In genomic region chr9:15064176-15064575, GRCm38 (mm10) we compare ENCODE assay signal across 33 mouse cellular contexts. TPM values are rescaled to one million over a fixed set of nuclear protein-coding genes. Genes with fewer than 3 reads are reported as not detected.
A peak's percentile ranks its signal among the peaks of the same experiment; 100 is the strongest.
DNase-seq lines count a peak whose midpoint lies in the region; ATAC-seq and TF ChIP-seq lines count a peak whose summit lies in the region.
"Had no signal": no experiment of that assay in that cellular context is flagged by ENCODE, and none has a peak within 500 bp of the region (broad histone marks: within the 10 kb centered on the region; RNA-seq: fewer than 3 reads in every experiment).

No protein-coding gene starts in this region.

- DNase-seq in CD4-positive, CD25-positive, alpha-beta regulatory T cell, adult 2 months (ENCODE audit: low read depth, low spot score): peak; percentile 51
- peak; percentile 30 for DNase-seq in stomach, postnatal 0 days (ENCODE audit: low spot score)
- DNase-seq in c-Kit-positive CD71-positive TER-119-positive erythroid progenitor cells, embryonic 14.5 days (ENCODE audit: low spot score): no peak
- no peak for DNase-seq in heart, adult 18-20 months
- DNase-seq: adrenal gland, adult 2 months; cerebellum, adult 11-12 months; cerebellum, postnatal 10 days; forebrain, postnatal 0 days; gastrocnemius, postnatal 14 days; heart, adult 11 months; heart, postnatal 36 days; kidney, adult 9 months; kidney, postnatal 14 days; lung, adult 18-20 months; lung, postnatal 10 days; right cerebral cortex, postnatal 25 days; thymus, postnatal 36 days had no signal

- no peaks in the 10 kb centered on the region for H3K9me3 ChIP-seq in intestine, postnatal 0 days (ENCODE audit: control insufficient read depth)
- H3K9me3 ChIP-seq in stomach, postnatal 0 days (ENCODE audit: control insufficient read depth, low read length): no peaks in the 10 kb centered on the region
- H3K9me3 ChIP-seq in heart, embryonic 12.5 days (replicated peaks): no peaks in the 10 kb centered on the region
- H3K9me3 ChIP-seq: embryonic facial prominence, embryonic 12.5 days; G1E; limb, embryonic 12.5 days; midbrain, embryonic 12.5 days had no signal

- no peak for TF ChIP-seq EP300 in stomach, postnatal 0 days (optimal IDR thresholded peaks at IDR 0.05)

- no peaks in the 10 kb centered on the region for H3K36me3 ChIP-seq in intestine, postnatal 0 days (ENCODE audit: control insufficient read depth, insufficient read depth)
- no peaks in the 10 kb centered on the region for H3K36me3 ChIP-seq in stomach, postnatal 0 days (ENCODE audit: control insufficient read depth, insufficient read depth, low read length)
- H3K36me3 ChIP-seq in heart, embryonic 12.5 days: no peaks in the 10 kb centered on the region
- H3K36me3 ChIP-seq: embryonic facial prominence, embryonic 12.5 days; G1E; limb, embryonic 12.5 days; midbrain, embryonic 12.5 days had no signal

- no peak for TF ChIP-seq CTCF in intestine, postnatal 0 days (IDR thresholded peaks at IDR 0.05; ENCODE audit: low read depth)
- TF ChIP-seq CTCF in stomach, postnatal 0 days (IDR thresholded peaks at IDR 0.05; ENCODE audit: low read depth): no peak

- no peak overlapping the region for H3K9ac ChIP-seq in intestine, postnatal 0 days (ENCODE audit: low read depth, low read length)
- H3K9ac ChIP-seq in stomach, postnatal 0 days (ENCODE audit: low read length): no peak overlapping the region
- H3K9ac ChIP-seq in heart, embryonic 12.5 days: no peak overlapping the region
- H3K9ac ChIP-seq: embryonic facial prominence, embryonic 12.5 days; forebrain, postnatal 0 days; limb, embryonic 12.5 days; midbrain, embryonic 12.5 days had no signal

- H3K4me1 ChIP-seq in intestine, postnatal 0 days (replicated peaks; ENCODE audit: control insufficient read depth, insufficient read depth, low read length): no peaks in the 10 kb centered on the region
- H3K4me1 ChIP-seq in stomach, postnatal 0 days (replicated peaks; ENCODE audit: control insufficient read depth, insufficient read depth): no peaks in the 10 kb centered on the region
- peaks cover 14% of the 10 kb centered on the region for H3K4me1 ChIP-seq in heart, embryonic 12.5 days (replicated peaks)
- H3K4me1 ChIP-seq: embryonic facial prominence, embryonic 12.5 days; limb, embryonic 12.5 days; midbrain, embryonic 12.5 days had no signal

- no peak overlapping the region for H3K4me2 ChIP-seq in intestine, postnatal 0 days (replicated peaks; ENCODE audit: low read depth)
- no peak overlapping the region for H3K4me2 ChIP-seq in stomach, postnatal 0 days (replicated peaks; ENCODE audit: low read depth)
- no peak overlapping the region for H3K4me2 ChIP-seq in heart, embryonic 12.5 days
- H3K4me2 ChIP-seq: embryonic facial prominence, embryonic 12.5 days; limb, embryonic 12.5 days; midbrain, embryonic 12.5 days had no signal

- 0% methylated on average over 1 of the region's 1 CpGs for WGBS in intestine, postnatal 0 days
- WGBS in stomach, postnatal 0 days: 0% methylated on average over 1 of the region's 1 CpGs
- WGBS in heart, embryonic 12.5 days: 7% methylated on average over 1 of the region's 1 CpGs

- no peaks in the 10 kb centered on the region for H3K27me3 ChIP-seq in intestine, postnatal 0 days (replicated peaks; ENCODE audit: control insufficient read depth, insufficient read depth, low read length)
- H3K27me3 ChIP-seq in stomach, postnatal 0 days (ENCODE audit: control insufficient read depth, insufficient read depth, low read length): no peaks in the 10 kb centered on the region
- no peaks in the 10 kb centered on the region for H3K27me3 ChIP-seq in heart, embryonic 12.5 days (replicated peaks)
- H3K27me3 ChIP-seq: embryonic facial prominence, embryonic 12.5 days; limb, embryonic 12.5 days; midbrain, embryonic 12.5 days had no signal

- ATAC-seq in activated CD4-positive, CD25-positive, alpha-beta regulatory T cell, adult 4 months: peak; percentile 84
- ATAC-seq in intestine, postnatal 0 days: peak; percentile 84
- no peak for ATAC-seq in stomach, postnatal 0 days (ENCODE audit: low FRiP score, low TSS enrichment)
- no peak for ATAC-seq in heart, embryonic 12.5 days (ENCODE audit: insufficient number of reproducible peaks, low FRiP score)
- ATAC-seq: forebrain, postnatal 0 days; hindbrain, postnatal 0 days; Patski had no signal

- H3K27ac ChIP-seq in intestine, postnatal 0 days (ENCODE audit: low read depth, low read length): no peak overlapping the region
- no peak overlapping the region for H3K27ac ChIP-seq in stomach, postnatal 0 days (replicated peaks)
- no peak overlapping the region for H3K27ac ChIP-seq in heart, embryonic 12.5 days (ENCODE audit: poor library complexity, severe bottlenecking)
- H3K27ac ChIP-seq: embryonic facial prominence, embryonic 12.5 days; hindbrain, postnatal 0 days; layer of hippocampus, adult 2 months; limb, embryonic 12.5 days; midbrain, embryonic 12.5 days had no signal

- H3K4me3 ChIP-seq in intestine, postnatal 0 days (ENCODE audit: low read depth, low read length): no peak overlapping the region
- H3K4me3 ChIP-seq in stomach, postnatal 0 days (ENCODE audit: low read depth, low read length): no peak overlapping the region
- H3K4me3 ChIP-seq in heart, embryonic 12.5 days: no peak overlapping the region
- H3K4me3 ChIP-seq: embryonic facial prominence, embryonic 12.5 days; layer of hippocampus, adult 2 months; limb, embryonic 12.5 days; midbrain, embryonic 12.5 days had no signal

RNA-seq across cellular contexts. Expression of gene Panx1, which starts 18.9 kb away (rescaled TPM):
- polyA plus RNA-seq in activated CD4-positive, CD25-positive, alpha-beta regulatory T cell, adult 4 months (2017; shearing (Covaris generic)): 10 to 100 TPM; 27.2 to 27.5 TPM
- 23.2 and 24.5 TPM in 2 replicates for polyA plus RNA-seq in intestine, postnatal 0 days (2015; fragmentation: Nextera tagmentation; extraction: Ambion mirVana)
- 27.8 and 28.1 TPM in 2 replicates for polyA plus RNA-seq in stomach, postnatal 0 days (2015; fragmentation: Nextera tagmentation; extraction: Ambion mirVana)
- 10 to 100 TPM in 1 of 2 experiments, 1 to 10 TPM in 1; 5.4 to 10.1 TPM for total RNA-seq in heart, adult 18-20 months (2021)
- polyA plus RNA-seq in heart, embryonic 12.5 days (2016; fragmentation: Nextera tagmentation; extraction: Ambion mirVana): 25.6 and 26.1 TPM in 2 replicates
- polyA plus RNA-seq: G1E had no signal

RNA-seq across cellular contexts. Expression of gene Hephl1, which starts 47.7 kb away (rescaled TPM):
- polyA plus RNA-seq in activated CD4-positive, CD25-positive, alpha-beta regulatory T cell, adult 4 months (2017; shearing (Covaris generic)): not detected
- not detected in 2 replicates for polyA plus RNA-seq in intestine, postnatal 0 days (2015; fragmentation: Nextera tagmentation; extraction: Ambion mirVana)
- not detected in 2 replicates for polyA plus RNA-seq in stomach, postnatal 0 days (2015; fragmentation: Nextera tagmentation; extraction: Ambion mirVana)
- under 1 TPM; 0.20 to 0.28 TPM for total RNA-seq in heart, adult 18-20 months (2021)
- polyA plus RNA-seq in heart, embryonic 12.5 days (2016; fragmentation: Nextera tagmentation; extraction: Ambion mirVana): not detected in 2 replicates
- total RNA-seq: forebrain, postnatal 0 days; layer of hippocampus, adult 2 months; left cerebral cortex, postnatal 14 days; neutrophil, adult 5-6 weeks had no signal
- polyA plus RNA-seq: cortical plate, adult 2 months; embryonic facial prominence, embryonic 12.5 days; forebrain, embryonic 11.5 days; forebrain, postnatal 0 days; G1E; heart, embryonic 14.5 days; hindbrain, postnatal 0 days; limb, embryonic 12.5 days; midbrain, embryonic 12.5 days; Patski; spleen, adult 2 months had no signal

Comparison
In these comparisons a context has a peak if more than half of its experiments do, and no peak if none do; other contexts are left out.
1. DNase-seq: peak in CD4-positive, CD25-positive, alpha-beta regulatory T cell, adult 2 months (single experiment) and stomach, postnatal 0 days (single experiment); none in c-Kit-positive CD71-positive TER-119-positive erythroid progenitor cells, embryonic 14.5 days (single experiment) and heart, adult 18-20 months (0 of 2).
2. ATAC-seq: peak in activated CD4-positive, CD25-positive, alpha-beta regulatory T cell, adult 4 months (single experiment) and intestine, postnatal 0 days (single experiment); none in stomach, postnatal 0 days (single experiment) and heart, embryonic 12.5 days (single experiment).